Mouse (Mus musculus) gastrocnemius, adult 18-20 months (tissue): ENCODE results near the gene Cyp2d26. TPM values are rescaled to one million over a fixed set of nuclear protein-coding genes. Genes with fewer than 3 reads are reported as not detected.

ENCODE experiments used
- DNase-seq: peaks from one replicate; pipeline ENCODE4 v3.0.0; 2021; ENCODE audit warnings: low spot score
- microRNA-seq: library from miRNA; unstranded; fragments of <30 nt; microRNA quantifications from one replicate; pipeline ENCODE4 v1.2.0, GENCODE M21; 2021
- total RNA-seq, 2 experiments: library from RNA; stranded (reverse); gene quantifications; 2 replicates each; pipeline ENCODE4 v1.2.3; 2021

Cyp2d26 gene
- total RNA-seq, 2 experiments from 2014 or later = 0.18 to 0.40 TPM

- DNase-seq = no peak
Observed at GRCm38 (mm10) chr15:82763631-82764420, 30.3 kb downstream of the Cyp2d26 start, which contains the start of gene Cyp2d40. TSS of gene Cyp2d40 (minus strand) at chr15:82764183.

GRCm38 (mm10) chr15:82748141-82748540 is 46.0 kb downstream of the Cyp2d26 start:
- DNase-seq = no peak

GRCm38 (mm10) chr15:82747516-82747915 is 46.6 kb downstream of the Cyp2d26 start:
- no peak for DNase-seq

Small RNA genes within 50 kb of the gene (microRNA-seq; reads per million reads assigned to microRNA genes)
- gene Gm27618 = not detected

Other genes with a start within 250 kb of the Cyp2d26 start
- not detected for gene Cyp2d12, start 239.2 kb downstream of the Cyp2d26 start, total RNA-seq
- gene Cyp2d34, start 173.3 kb downstream of the Cyp2d26 start, total RNA-seq = not detected
- not detected for gene Cyp2d40, start 30.1 kb downstream of the Cyp2d26 start, total RNA-seq
- 10 to 100 TPM; 33.2 to 36.0 TPM for gene Tcf20, start 193.6 kb upstream of the Cyp2d26 start, total RNA-seq
- under 1 TPM; 0.66 to 0.78 TPM for gene Nfam1, start 239.0 kb upstream of the Cyp2d26 start, total RNA-seq